Mouse (Mus musculus) E14TG2a.4 (cell line): Measurements from ENCODE around the gene Gadl1.

Experiments
- CTCF ChIP-seq: conservative IDR thresholded peaks from 2 replicates; pipeline ENCODE4 v1.5.1; 2014; ENCODE audit warnings: low read length
- NANOG ChIP-seq: IDR thresholded peaks from 2 replicates; pipeline ENCODE4 v1.6.1; 2014; ENCODE audit warnings: borderline replicate concordance, low read length, mixed read lengths
- POU5F1 ChIP-seq: IDR thresholded peaks from 2 replicates; pipeline ENCODE4 v1.6.1; 2014; ENCODE audit warnings: low read length, borderline replicate concordance

- TF ChIP-seq CTCF (no peak), POU5F1 (no peak), NANOG (no peak)
These were observed 190.3 kb downstream of the Gadl1 start for GRCm38 (mm10) chr9:116099596-116099993.
